Mouse (Mus musculus): ENCODE measurements around the gene Slc4a8.
"Not testable (repeated sequence)": the region's sequence is repeated elsewhere in the genome, so short reads cannot be mapped to it uniquely, and the experiment has no call there.

Slc4a8 gene

GRCm38 (mm10) chr15:100772685-100773084 is 11.1 kb downstream of the Slc4a8 start:
- DNase-seq (ENCODE audit: low read depth, low spot score) = no peak

GRCm38 (mm10) chr15:100773859-100774258 is 12.3 kb downstream of the Slc4a8 start:
- not testable (repeated sequence) for DNase-seq (ENCODE audit: low read depth, low spot score)

GRCm38 (mm10) chr15:100775189-100776166 is 13.9 kb downstream of the Slc4a8 start:
- DNase-seq (ENCODE audit: low read depth, low spot score) = no peak

GRCm38 (mm10) chr15:100776424-100776823 is 14.9 kb downstream of the Slc4a8 start:
- DNase-seq (ENCODE audit: low read depth, low spot score) = no peak

- no peak for DNase-seq (ENCODE audit: low read depth, low spot score)
Measured at GRCm38 (mm10) chr15:100777020-100778016, 15.8 kb downstream of the Slc4a8 start.

GRCm38 (mm10) chr15:100779896-100780295 is 18.3 kb downstream of the Slc4a8 start:
- no peak for DNase-seq (ENCODE audit: low read depth, low spot score)

GRCm38 (mm10) chr15:100783244-100783987 is 21.9 kb downstream of the Slc4a8 start:
- DNase-seq (ENCODE audit: low read depth, low spot score) = no peak

GRCm38 (mm10) chr15:100790219-100790618 is 28.7 kb downstream of the Slc4a8 start:
- DNase-seq (ENCODE audit: low read depth, low spot score) = no peak

GRCm38 (mm10) chr15:100792324-100792723 is 30.8 kb downstream of the Slc4a8 start:
- no peak for DNase-seq (ENCODE audit: low read depth, low spot score)

GRCm38 (mm10) chr15:100800914-100801313 is 39.4 kb downstream of the Slc4a8 start:
- DNase-seq (ENCODE audit: low read depth, low spot score) = no peak

GRCm38 (mm10) chr15:100808062-100808461 is 46.5 kb downstream of the Slc4a8 start:
- DNase-seq (ENCODE audit: low read depth, low spot score) = no peak

GRCm38 (mm10) chr15:100808484-100808883 is 46.9 kb downstream of the Slc4a8 start:
- DNase-seq (ENCODE audit: low read depth, low spot score) = no peak

- no peak for DNase-seq (ENCODE audit: low read depth, low spot score)
Measured at GRCm38 (mm10) chr15:100810243-100810642, 48.7 kb downstream of the Slc4a8 start.

- DNase-seq (ENCODE audit: low read depth, low spot score) = no peak
Measured at GRCm38 (mm10) chr15:100813501-100813900, 52.0 kb downstream of the Slc4a8 start.

GRCm38 (mm10) chr15:100814066-100814465 is 52.5 kb downstream of the Slc4a8 start:
- no peak for DNase-seq (ENCODE audit: low read depth, low spot score)

GRCm38 (mm10) chr15:100815310-100815709 is 53.8 kb downstream of the Slc4a8 start:
- no peak for DNase-seq (ENCODE audit: low read depth, low spot score)

GRCm38 (mm10) chr15:100818860-100819259 is 57.3 kb downstream of the Slc4a8 start:
- DNase-seq (ENCODE audit: low read depth, low spot score) = no peak

- DNase-seq (ENCODE audit: low read depth, low spot score) = no peak
Measured at GRCm38 (mm10) chr15:100821824-100822223, 60.3 kb downstream of the Slc4a8 start.

- DNase-seq (ENCODE audit: low read depth, low spot score) = not testable (repeated sequence)
Measured at GRCm38 (mm10) chr15:100822370-100822769, 60.8 kb downstream of the Slc4a8 start.

- no peak for DNase-seq (ENCODE audit: low read depth, low spot score)
Measured at GRCm38 (mm10) chr15:100825249-100825856, 63.8 kb downstream of the Slc4a8 start.

GRCm38 (mm10) chr15:100826076-100826475 is 64.5 kb downstream of the Slc4a8 start:
- no peak for DNase-seq (ENCODE audit: low read depth, low spot score)

Data from A20 (cell line).